Comparison of ENCODE assay signal across 8 mouse cellular contexts in the genomic region with DNA sequence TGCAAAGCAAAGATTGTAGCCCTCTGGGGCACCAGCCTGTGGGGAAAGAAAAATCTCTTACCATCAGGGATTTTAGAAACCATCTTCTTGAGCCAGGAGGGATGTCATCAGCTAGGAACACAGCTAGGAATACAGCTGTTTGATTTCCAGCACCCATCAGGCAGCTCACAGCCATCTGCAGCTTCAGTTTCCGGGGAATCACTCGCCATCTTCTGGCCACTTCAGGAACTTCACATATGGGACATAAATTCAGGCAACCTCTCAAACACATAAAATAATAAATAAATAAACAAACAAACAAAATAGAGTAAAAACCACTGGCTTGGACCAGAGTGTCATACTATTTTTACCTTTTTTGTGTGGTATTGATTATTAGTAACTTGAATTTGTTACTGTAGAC. TPM values are rescaled to one million over a fixed set of nuclear protein-coding genes. Genes with fewer than 3 reads are reported as not detected.
A peak's percentile ranks its signal among the peaks of the same experiment; 100 is the strongest.
DNase-seq lines count a peak whose midpoint lies in the region; ATAC-seq and TF ChIP-seq lines count a peak whose summit lies in the region.

No protein-coding gene starts in this region.

- no peaks in the 10 kb centered on the region for H3K36me3 ChIP-seq in testis, adult 2 months (ENCODE audit: control insufficient read depth, insufficient read depth, low read length)
- H3K36me3 ChIP-seq in embryonic facial prominence, embryonic 11.5 days (replicated peaks; ENCODE audit: control insufficient read depth, insufficient read depth, low read depth, low read length), result no peaks in the 10 kb centered on the region

- H3K4me2 ChIP-seq in embryonic facial prominence, embryonic 11.5 days (ENCODE audit: low read depth, low read length), result no peak overlapping the region

- peak; percentile 35 for DNase-seq in gastrocnemius, postnatal 10 days
- DNase-seq in gastrocnemius, adult 8-10 months (ENCODE audit: low spot score in 2 of 2), result no peak
- DNase-seq in testis, postnatal 14 days (ENCODE audit: low spot score), result no peak
- DNase-seq in embryonic facial prominence, embryonic 11.5 days (ENCODE audit: low spot score), result peak; percentile 62
- peak; percentile 86 for DNase-seq in naive thymus-derived CD4-positive, alpha-beta T cell, adult 2 months (ENCODE audit: low read depth)
- no peak for DNase-seq in urinary bladder, postnatal 25 days (ENCODE audit: low spot score)
- no peak for DNase-seq in left cerebral cortex, adult 11 months (ENCODE audit: low spot score)

- ATAC-seq in embryonic facial prominence, embryonic 11.5 days (replicated peaks; ENCODE audit: insufficient number of reproducible peaks, low FRiP score, low TSS enrichment, low read depth), result no peak

- H3K27ac ChIP-seq in testis, adult 2 months (ENCODE audit: control insufficient read depth, insufficient read depth, low read depth, low read length), result no peak overlapping the region
- no peak overlapping the region for H3K27ac ChIP-seq in embryonic facial prominence, embryonic 11.5 days (replicated peaks; ENCODE audit: low read depth, low read length)

- 26% methylated on average over 2 of the region's 2 CpGs for WGBS in embryonic facial prominence, embryonic 11.5 days

- H3K9ac ChIP-seq in embryonic facial prominence, embryonic 11.5 days (replicated peaks; ENCODE audit: low read length), result no peak overlapping the region

- peak; percentile 47; the same call in 1 of the 2 replicates for TF ChIP-seq CTCF in testis, adult 2 months (IDR thresholded peaks at IDR 0.05; ENCODE audit: control insufficient read depth, insufficient read depth, insufficient replicate concordance, low read depth, low read length)

- H3K4me1 ChIP-seq in testis, adult 2 months (ENCODE audit: control insufficient read depth, insufficient read depth, low read length), result no peaks in the 10 kb centered on the region
- no peaks in the 10 kb centered on the region for H3K4me1 ChIP-seq in embryonic facial prominence, embryonic 11.5 days (ENCODE audit: control insufficient read depth, insufficient read depth, low read length)

- H3K4me3 ChIP-seq in testis, adult 2 months (ENCODE audit: control insufficient read depth, low read depth, low read length), result no peak overlapping the region
- no peak overlapping the region for H3K4me3 ChIP-seq in embryonic facial prominence, embryonic 11.5 days (ENCODE audit: low read depth, low read length)

- no peaks in the 10 kb centered on the region for H3K9me3 ChIP-seq in embryonic facial prominence, embryonic 11.5 days (replicated peaks; ENCODE audit: control insufficient read depth, low read length)

- no peak for TF ChIP-seq POLR2A in testis, adult 2 months (IDR thresholded peaks at IDR 0.05; ENCODE audit: control insufficient read depth, low read depth, low read length)

- no peaks in the 10 kb centered on the region for H3K27me3 ChIP-seq in testis, adult 2 months (ENCODE audit: control insufficient read depth, insufficient read depth, low read length)
- no peaks in the 10 kb centered on the region for H3K27me3 ChIP-seq in embryonic facial prominence, embryonic 11.5 days (ENCODE audit: control insufficient read depth, insufficient read depth, low read length)

RNA-seq across cellular contexts. Expression of a gene that starts 7.8 kb away (rescaled TPM):
- total RNA-seq in gastrocnemius, postnatal 10 days (2021), result 10 to 100 TPM; 34.4 to 45.0 TPM
- total RNA-seq in gastrocnemius, adult 8-10 months (2022), result 10 to 100 TPM; 19.5 to 22.5 (median 19.8) TPM
- 33.9 and 43.7 TPM in 2 replicates for polyA plus RNA-seq in testis, adult 2 months (2012; rRNA removed)
- polyA plus RNA-seq in embryonic facial prominence, embryonic 11.5 days (2014; fragmentation: Nextera tagmentation; extraction: Ambion mirVana), result 121 and 127 TPM in 2 replicates

RNA-seq across cellular contexts. Expression of a gene that starts 16.8 kb away (rescaled TPM):
- 10 to 100 TPM; 91.3 to 94.2 TPM for total RNA-seq in gastrocnemius, postnatal 10 days (2021)
- 10 to 100 TPM; 29.4 to 43.1 (median 37.1) TPM for total RNA-seq in gastrocnemius, adult 8-10 months (2022)
- 75.4 and 83.4 TPM in 2 replicates for polyA plus RNA-seq in testis, adult 2 months (2012; rRNA removed)
- polyA plus RNA-seq in embryonic facial prominence, embryonic 11.5 days (2014; fragmentation: Nextera tagmentation; extraction: Ambion mirVana), result 937 and 1,031 TPM in 2 replicates

Comparison
In these comparisons a context has a peak if more than half of its experiments do, and no peak if none do; other contexts are left out.
1. DNase-seq: peak in gastrocnemius, postnatal 10 days (single experiment), embryonic facial prominence, embryonic 11.5 days (single experiment) and naive thymus-derived CD4-positive, alpha-beta T cell, adult 2 months (single experiment); none in gastrocnemius, adult 8-10 months (0 of 2), testis, postnatal 14 days (single experiment), urinary bladder, postnatal 25 days (single experiment) and left cerebral cortex, adult 11 months (single experiment).